Mouse (Mus musculus) small intestine, adult 2 months (tissue): ENCODE results near the gene Clcn7.

Source experiments
- CTCF ChIP-seq: fragments of 200-500 bp; IDR thresholded peaks from 2 replicates; pipeline ENCODE4 v1.5.1; 2012; ENCODE audit warnings: low read depth, mild to moderate bottlenecking, control low read depth, inconsistent platforms, low read length, moderate library complexity, mixed read lengths; ENCODE audit not compliant: insufficient replicate concordance, insufficient read length; ENCODE audit errors: extremely low read depth
- POLR2A ChIP-seq: fragments of 200-500 bp; IDR thresholded peaks from 2 replicates; pipeline ENCODE4 v1.6.1; 2012; ENCODE audit warnings: low read depth, mild to moderate bottlenecking, control low read depth, inconsistent platforms, low read length, moderate library complexity

DNA sequence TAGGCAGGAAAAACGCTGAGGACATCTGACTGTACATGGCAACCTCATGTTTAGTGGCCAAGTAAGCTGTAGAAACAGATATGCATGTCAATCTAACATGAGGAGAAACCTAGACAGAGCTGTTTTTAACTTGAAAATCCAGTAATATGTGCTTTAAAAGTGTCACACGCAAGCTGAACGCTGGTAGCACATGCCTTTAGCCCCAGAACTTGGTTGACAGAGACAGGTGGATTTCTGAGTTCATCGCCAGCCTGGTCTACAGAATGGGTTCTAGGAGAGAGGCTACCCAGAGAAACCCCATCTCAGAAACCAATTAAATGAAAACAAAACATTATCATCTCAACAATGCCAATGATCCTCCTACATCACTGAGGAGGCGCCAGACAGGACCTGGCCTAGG lies 22.0 kb upstream of the Clcn7 start:
- TF ChIP-seq POLR2A (no peak), CTCF (no peak)
